Mouse (Mus musculus) embryonic facial prominence, embryonic 11.5 days (tissue): ENCODE measurements at regions not wholly inside any gene's neighbourhood (a gene's known extent, or its start where the extent isn't known, plus 50 kb on each side); places are given as distances from the start of the nearest gene placed in this dataset.

Experiments used
- ATAC-seq: fragments of 200-750 bp; cut with Nextera tagmentation; replicated peaks from 2 replicates; pipeline ENCODE4 v1.8.0; 2017; ENCODE audit warnings: low read depth; ENCODE audit not compliant: insufficient number of reproducible peaks, low FRiP score, low TSS enrichment
- DNase-seq: peaks from one replicate; pipeline ENCODE4 v3.0.0-alpha.2; 2015; ENCODE audit warnings: low spot score
- H3K27ac ChIP-seq: fragments of 300-500 bp; sonication (generic); replicated peaks from 2 replicates; pipeline ENCODE4 v1.5.1; 2014; ENCODE audit warnings: mild to moderate bottlenecking, low read depth, low read length, control low read depth
- H3K27me3 ChIP-seq: fragments of 300-500 bp; sonication (generic); 2 replicates; pipeline ENCODE4 v1.6.1; 2014; ENCODE audit warnings: mild to moderate bottlenecking, low read length, moderate library complexity, mixed read lengths; ENCODE audit not compliant: control insufficient read depth, insufficient read depth
- H3K36me3 ChIP-seq: fragments of 300-500 bp; sonication (generic); replicated peaks from 2 replicates; pipeline ENCODE4 v1.6.1; 2014; ENCODE audit warnings: low read depth, mild to moderate bottlenecking, low read length, moderate library complexity, mixed read lengths; ENCODE audit not compliant: control insufficient read depth, insufficient read depth
- H3K4me1 ChIP-seq: fragments of 300-500 bp; sonication (generic); 2 replicates; pipeline ENCODE4 v1.6.1; 2014; ENCODE audit warnings: low read length, mixed read lengths; ENCODE audit not compliant: control insufficient read depth, insufficient read depth
- H3K4me2 ChIP-seq: fragments of 300-500 bp; sonication (generic); 2 replicates; pipeline ENCODE4 v1.6.1; 2014; ENCODE audit warnings: low read depth, mild to moderate bottlenecking, control low read depth, low read length, moderate library complexity
- H3K4me3 ChIP-seq: fragments of 300-500 bp; sonication (generic); 2 replicates; pipeline ENCODE4 v1.5.1; 2014; ENCODE audit warnings: low read depth, low read length, control low read depth
- H3K9ac ChIP-seq: fragments of 300-500 bp; sonication (generic); replicated peaks from 2 replicates; pipeline ENCODE4 v1.6.1; 2014; ENCODE audit warnings: mild to moderate bottlenecking, control low read depth, low read length
- H3K9me3 ChIP-seq: fragments of 300-500 bp; sonication (generic); replicated peaks from 2 replicates; pipeline ENCODE4 v1.6.1; 2016; ENCODE audit warnings: mild to moderate bottlenecking, low read length, inconsistent platforms, mixed read lengths; ENCODE audit not compliant: control insufficient read depth
- WGBS: fragments of 180-500 bp; shearing (Covaris S2); extraction: QIAGEN DNeasy Blood & Tissue Kit; methylation state at CpG from one replicate; pipeline ENCODE4 v1.1.7; 2014; 5-methylcytosine and 5-hydroxymethylcytosine counted together

GRCm38 (mm10) chr1:24942757-24943296 is 264.4 kb downstream of the Lmbrd1 start:
- no peak overlapping the region for H3K27ac ChIP-seq
- WGBS: 85% methylated on average over 8 of the region's 8 CpGs
- H3K27me3 ChIP-seq: no peaks in the 10 kb centered on the region
- no peak for DNase-seq
- no peaks in the 10 kb centered on the region for H3K4me1 ChIP-seq
- H3K4me2 ChIP-seq: no peak overlapping the region
- H3K9ac ChIP-seq: no peak overlapping the region
- no peak for ATAC-seq
- no peaks in the 10 kb centered on the region for H3K36me3 ChIP-seq
- H3K4me3 ChIP-seq: no peak overlapping the region
- H3K9me3 ChIP-seq: no peaks in the 10 kb centered on the region

DNA sequence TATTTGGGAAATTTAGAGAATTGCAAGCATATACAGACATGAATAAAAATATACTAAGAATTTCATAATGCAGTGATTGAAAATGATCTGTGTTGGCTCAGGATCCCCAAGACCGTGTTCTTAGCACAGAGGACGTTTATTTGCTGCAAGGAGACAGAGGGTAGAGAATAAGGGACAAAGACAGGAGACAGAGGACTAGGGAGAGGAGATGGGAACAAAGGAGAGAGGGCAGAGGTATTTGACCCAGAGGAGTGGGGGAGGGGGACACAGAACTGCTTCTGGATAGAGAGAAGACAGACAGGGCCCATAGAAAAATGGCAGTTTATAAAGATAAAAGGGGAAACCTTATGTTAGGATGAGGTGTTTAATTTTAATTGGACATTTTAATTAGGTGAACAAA is 265.0 kb downstream of the Lmbrd1 start:
- no peak overlapping the region for H3K4me2 ChIP-seq
- H3K27me3 ChIP-seq: no peaks in the 10 kb centered on the region
- no peaks in the 10 kb centered on the region for H3K4me1 ChIP-seq
- no peaks in the 10 kb centered on the region for H3K36me3 ChIP-seq
- DNase-seq: no peak
- no peak for ATAC-seq
- H3K9me3 ChIP-seq: no peaks in the 10 kb centered on the region
- WGBS: 25% methylated on average over 2 of the region's 2 CpGs
- no peak overlapping the region for H3K27ac ChIP-seq
- no peak overlapping the region for H3K4me3 ChIP-seq
- H3K9ac ChIP-seq: no peak overlapping the region

GRCm38 (mm10) chr1:24972681-24973080 is 294.3 kb downstream of the Lmbrd1 start:
- DNase-seq (no peak), ATAC-seq (no peak)
- H3K9ac ChIP-seq: no peak overlapping the region
- no peak overlapping the region for H3K4me2 ChIP-seq
- H3K27me3 ChIP-seq: no peaks in the 10 kb centered on the region
- no peaks in the 10 kb centered on the region for H3K36me3 ChIP-seq
- H3K27ac ChIP-seq: no peak overlapping the region
- H3K9me3 ChIP-seq: no peaks in the 10 kb centered on the region
- no peak overlapping the region for H3K4me3 ChIP-seq
- 84% methylated on average over 2 of the region's 2 CpGs for WGBS
- no peaks in the 10 kb centered on the region for H3K4me1 ChIP-seq

- no peaks in the 10 kb centered on the region for H3K4me1 ChIP-seq
- 75% methylated on average over 8 of the region's 8 CpGs for WGBS
- no peaks in the 10 kb centered on the region for H3K9me3 ChIP-seq
- H3K4me3 ChIP-seq: no peak overlapping the region
- DNase-seq: no peak
- no peak overlapping the region for H3K9ac ChIP-seq
- H3K27me3 ChIP-seq: no peaks in the 10 kb centered on the region
- H3K4me2 ChIP-seq: no peak overlapping the region
- H3K27ac ChIP-seq: no peak overlapping the region
- no peaks in the 10 kb centered on the region for H3K36me3 ChIP-seq
- no peak for ATAC-seq
Observed at GRCm38 (mm10) chr1:25008456-25009169, 330.2 kb downstream of the Lmbrd1 start.

DNA sequence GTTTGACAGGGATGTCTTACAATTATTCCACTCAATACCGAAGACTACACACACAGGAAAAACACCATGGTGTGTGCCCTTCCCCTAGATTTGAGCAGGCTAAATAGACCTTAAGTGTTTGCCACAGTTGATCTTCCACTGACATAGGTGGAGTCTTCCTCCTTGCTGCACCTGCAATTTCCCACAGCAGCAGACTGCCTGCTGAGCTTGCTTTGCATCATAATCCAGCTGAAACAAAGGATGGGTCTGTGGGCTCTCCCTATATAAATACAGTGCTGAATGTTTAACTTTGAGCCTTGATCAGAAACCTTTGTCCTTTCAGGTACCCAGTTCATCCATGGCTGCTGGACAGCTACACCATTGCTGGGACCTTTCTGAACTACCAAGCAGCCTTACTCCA is 334.3 kb downstream of the Lmbrd1 start:
- no peak overlapping the region for H3K27ac ChIP-seq
- no peaks in the 10 kb centered on the region for H3K36me3 ChIP-seq
- DNase-seq: no peak
- no peaks in the 10 kb centered on the region for H3K4me1 ChIP-seq
- H3K27me3 ChIP-seq: no peaks in the 10 kb centered on the region
- 82% methylated on average over 1 of the region's 1 CpGs for WGBS
- H3K4me3 ChIP-seq: no peak overlapping the region
- H3K9ac ChIP-seq: no peak overlapping the region
- no peaks in the 10 kb centered on the region for H3K9me3 ChIP-seq
- no peak for ATAC-seq
- H3K4me2 ChIP-seq: no peak overlapping the region
